Mouse (Mus musculus) natural killer cell, adult 2 months (primary cell): ENCODE results near the gene G3bp1.

ENCODE experiments used
- DNase-seq, 2 experiments: peaks; one replicate each; pipeline ENCODE4 v3.0.0; 2022; ENCODE audit warnings: low spot score in 2 of 2

G3bp1 gene

DNA sequence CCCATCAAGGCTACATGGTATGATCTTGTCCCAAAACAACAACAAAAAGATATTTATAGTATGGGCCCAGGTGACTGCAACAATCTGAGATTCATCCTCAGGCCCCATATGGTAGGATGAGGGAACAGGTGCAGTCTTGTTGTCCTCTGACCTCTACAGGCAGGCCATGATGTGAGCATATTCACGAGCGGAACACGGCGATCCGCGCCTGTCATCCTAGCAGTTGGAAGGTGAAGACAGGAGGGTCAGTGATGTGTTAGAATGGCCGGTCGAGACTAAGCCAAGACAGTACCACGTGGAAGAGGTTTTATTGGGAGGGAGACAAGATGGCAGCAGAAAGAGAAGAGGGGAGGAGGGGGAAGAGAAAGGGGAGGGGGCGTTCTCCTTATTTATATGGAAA lies 4.8 kb upstream of the G3bp1 start:
- no peak for DNase-seq

DNA sequence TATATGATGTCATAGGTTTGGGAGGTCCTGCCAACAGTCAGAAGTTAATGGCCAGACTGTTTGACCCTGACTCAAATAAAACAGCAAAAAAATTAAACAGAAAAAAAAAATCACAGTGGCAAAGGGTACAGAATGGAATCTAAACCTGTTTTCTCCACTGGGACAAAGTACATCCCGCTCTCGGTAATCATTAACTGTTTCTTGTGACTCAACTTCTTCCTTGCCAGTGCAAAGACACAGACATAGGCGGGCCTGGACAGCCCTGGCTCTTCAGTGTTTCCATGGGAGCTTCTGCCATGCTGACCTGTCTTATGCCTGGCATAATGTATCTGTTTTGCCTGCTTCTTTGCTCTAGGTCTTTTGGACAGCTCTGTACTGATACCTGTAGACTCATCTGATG lies 4.3 kb upstream of the G3bp1 start:
- no peak for DNase-seq

DNA sequence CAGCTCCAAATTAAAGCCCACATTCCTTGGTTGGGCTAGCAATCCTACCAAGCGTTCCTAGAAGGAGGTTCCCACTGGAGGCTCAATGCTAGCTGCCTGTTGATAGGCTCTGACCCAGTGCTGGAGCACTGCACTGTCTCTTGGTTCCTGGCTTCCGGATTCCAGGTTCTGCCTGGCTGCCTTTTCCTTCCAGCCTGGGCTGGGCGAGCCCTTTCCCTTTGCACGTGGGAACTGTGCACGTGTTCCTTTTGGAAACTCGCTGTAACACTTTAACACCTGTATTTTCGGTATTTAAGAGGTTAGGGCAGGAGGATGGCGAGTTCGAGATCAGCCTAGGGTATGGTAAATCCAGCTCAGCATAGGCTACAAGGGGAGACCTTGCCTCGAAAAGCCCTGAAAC lies 1.5 kb upstream of the G3bp1 start:
- DNase-seq = no peak

DNA sequence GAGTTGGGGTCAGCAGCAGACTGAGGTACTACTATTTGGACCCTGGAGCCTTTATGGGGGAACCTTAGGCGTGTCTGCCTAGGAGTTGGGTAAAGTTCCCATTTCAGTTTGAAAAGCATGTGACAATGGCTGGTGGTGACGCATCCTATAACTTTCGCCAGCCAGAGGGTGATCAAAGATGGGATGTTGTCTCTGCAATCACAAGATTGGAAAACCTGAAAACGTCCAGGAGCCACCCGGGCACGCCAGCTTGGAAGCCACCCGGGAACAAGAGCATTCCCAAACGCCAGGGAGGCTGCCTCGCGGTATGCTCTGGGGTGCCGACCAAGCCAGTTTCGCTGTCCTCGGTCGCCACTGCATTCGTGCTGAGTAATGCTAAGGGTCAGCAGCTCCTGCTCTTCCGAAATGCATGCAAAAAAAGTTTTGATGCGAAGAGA lies 856 bp upstream of the G3bp1 start:
- DNase-seq = no peak

DNA sequence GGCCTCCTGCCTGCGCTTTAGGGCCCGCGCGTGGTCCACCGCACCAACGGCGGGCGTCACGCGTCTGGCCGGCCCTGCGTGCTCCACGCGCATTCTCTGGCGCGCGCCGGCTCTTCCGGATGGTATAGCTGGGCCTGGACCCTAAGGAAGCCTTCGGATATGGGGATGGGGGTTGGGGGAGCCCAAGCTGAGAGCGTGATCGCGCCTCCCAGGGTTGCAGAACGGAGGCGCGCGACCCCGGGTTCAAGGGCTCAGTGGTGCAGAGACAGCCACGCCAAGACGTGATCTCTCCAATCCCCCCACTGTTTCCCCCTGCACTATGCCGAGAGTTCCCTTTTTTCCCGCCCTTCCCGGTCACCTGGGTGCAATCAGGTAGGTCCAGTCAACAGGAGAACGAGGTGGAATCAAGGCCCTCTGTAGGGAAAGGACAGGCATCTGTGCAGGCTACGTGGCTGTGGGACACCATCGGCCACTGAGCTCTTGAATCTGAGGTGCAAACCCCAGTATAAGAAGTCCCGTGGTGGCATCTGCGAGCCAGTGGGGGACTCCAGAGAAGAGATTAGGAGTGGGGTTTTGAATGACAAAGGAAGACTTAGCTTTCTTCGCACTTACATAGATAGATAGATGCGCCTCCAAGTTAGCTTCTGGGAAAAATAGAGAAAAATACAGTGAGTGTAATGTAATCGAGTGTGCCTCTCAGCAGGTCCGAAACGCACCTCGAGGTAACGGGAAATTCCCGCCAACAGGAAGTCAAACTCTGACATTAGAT lies 622 bp downstream of the G3bp1 start:
- DNase-seq = peak; percentile 35

DNA sequence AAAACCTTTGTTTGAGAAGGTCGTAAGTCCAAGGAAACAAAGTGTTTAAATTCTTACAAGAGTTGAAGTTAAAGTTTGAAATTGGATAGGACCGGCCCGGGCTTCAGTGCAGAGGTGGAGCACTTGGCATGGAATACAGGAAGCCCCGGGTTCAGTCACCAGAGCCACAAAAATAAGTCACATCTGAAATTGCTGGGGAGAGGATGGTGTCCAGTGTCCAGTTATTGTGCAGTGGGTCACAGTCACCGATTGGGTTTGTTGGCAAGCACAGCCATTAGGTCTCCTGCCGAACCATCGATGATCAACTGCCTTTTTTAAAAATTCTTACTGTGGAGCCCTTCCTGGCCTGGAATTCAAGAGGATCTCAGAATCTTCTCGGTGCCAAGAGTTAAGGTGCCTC lies 1.3 kb downstream of the G3bp1 start:
- DNase-seq = peak in 1 of 2 experiments; percentile 17

DNA sequence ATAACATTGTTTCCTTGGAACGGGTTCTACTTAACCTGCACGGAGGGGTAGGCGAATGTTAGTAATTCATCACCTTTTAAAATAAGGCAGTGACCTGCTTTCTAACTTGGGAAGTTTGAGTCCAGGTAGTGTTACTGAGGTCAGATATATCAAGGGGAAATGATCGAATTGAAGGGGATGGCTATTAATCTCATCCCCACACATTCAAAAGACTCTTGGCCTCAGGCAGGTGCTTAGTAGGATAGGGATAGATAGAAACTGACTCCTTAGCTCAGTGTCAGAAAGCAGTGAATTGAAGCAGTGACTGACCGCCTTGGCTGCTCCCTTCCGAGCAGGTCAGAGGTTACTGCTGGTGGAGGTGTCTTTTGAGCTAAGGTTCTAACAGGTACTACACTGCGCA lies 2.0 kb downstream of the G3bp1 start:
- DNase-seq = no peak

DNA sequence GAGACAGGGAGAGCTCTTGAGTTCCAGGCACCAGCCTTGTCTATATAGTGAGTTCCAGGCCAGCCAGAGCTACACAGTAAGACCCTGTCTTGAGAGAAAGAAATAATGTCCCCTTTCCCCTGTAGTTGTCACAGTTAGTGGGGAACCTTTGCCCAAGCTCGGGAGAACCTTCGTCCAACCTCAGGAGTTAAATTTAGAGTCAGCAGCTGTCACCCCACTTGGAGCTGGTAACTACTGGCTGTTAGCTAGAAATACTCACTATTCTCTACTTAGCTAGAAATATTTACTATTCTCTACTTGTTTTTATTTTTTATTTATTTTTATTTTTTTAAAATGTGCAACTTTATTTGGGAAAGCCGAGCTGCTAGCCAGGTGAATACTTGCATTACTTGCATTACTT lies 3.7 kb downstream of the G3bp1 start:
- no peak for DNase-seq

DNA sequence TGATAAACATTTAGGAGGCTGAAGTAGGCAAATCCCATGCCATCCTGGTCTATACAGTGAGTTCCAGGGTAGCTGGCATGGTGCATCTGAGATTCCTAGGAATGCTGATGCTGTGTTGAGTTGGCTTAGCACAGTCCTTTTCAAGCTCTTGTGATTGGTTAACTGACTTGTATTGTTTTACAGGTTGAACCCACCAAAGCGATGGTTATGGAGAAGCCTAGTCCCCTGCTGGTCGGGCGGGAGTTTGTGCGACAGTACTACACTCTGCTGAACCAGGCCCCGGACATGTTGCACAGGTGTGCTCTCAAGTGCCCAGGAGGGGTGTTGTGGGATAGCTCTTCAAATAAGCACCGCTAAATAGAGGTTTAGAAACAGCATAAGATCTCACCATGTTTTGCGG lies 16.0 kb downstream of the G3bp1 start:
- DNase-seq = no peak

DNA sequence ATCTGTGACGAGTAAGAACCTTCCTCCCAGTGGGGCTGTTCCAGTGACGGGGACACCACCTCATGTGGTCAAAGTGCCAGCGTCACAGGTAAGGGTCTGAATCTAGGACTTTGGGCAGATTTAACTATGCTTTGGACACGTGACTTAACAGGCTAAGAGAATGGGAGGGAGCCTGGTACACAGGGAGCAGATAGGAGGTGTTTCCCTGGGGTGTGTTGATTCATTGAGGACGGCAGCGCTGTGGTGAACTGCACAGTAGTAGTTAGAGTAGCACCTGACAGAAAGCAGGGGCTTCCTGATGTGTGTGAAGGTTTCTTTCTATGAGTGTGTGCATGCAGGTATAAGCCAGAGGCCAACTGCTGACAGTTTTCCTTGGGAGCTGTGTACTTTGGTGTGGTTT lies 26.7 kb downstream of the G3bp1 start:
- DNase-seq = no peak

DNA sequence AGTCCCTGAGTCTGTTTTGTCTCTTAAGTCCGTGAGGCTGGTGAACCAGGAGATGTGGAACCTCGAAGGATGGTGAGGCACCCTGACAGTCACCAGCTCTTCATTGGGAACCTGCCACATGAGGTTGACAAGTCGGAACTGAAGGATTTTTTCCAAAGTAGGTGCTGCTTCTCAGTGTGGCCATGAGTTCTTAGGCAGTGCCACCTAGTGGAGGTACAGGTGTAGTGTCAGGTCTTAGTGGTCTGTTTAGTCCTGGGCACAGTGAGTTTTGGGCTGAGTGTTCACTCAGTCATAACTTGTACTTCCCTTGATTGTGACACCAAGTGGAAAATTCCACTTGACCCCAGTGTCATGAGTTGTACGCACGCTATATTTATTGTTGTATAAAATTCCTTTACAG lies 28.4 kb downstream of the G3bp1 start:
- DNase-seq = peak; percentile 20 to 31

DNA sequence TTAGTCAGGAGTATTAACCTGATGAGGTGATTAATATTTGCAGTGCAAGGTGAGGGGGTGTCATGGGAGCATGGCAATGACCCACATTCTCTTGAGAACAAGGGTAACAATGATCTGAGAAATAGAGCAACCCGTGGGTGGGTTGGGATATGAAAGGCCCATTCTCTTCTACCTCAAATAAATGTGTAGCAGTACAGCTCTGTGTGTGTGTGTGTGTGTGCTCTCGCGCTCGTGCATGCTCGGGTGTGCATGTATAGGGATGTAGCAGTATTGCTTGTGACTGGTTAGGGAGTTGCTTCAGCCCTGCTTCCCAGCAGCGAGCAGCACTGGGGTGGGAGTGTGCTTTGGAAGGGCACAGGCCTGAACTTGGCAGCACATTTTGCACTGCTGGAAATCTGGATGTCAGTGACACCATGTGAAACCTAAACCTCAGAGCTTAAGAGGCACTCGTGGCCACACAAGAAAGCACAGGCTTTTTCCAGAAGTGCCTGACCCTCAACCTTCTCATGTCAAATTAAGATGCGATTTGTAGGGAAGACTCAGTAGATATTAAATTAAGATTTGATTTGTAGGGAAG lies 32.6 kb downstream of the G3bp1 start:
- no peak for DNase-seq

DNA sequence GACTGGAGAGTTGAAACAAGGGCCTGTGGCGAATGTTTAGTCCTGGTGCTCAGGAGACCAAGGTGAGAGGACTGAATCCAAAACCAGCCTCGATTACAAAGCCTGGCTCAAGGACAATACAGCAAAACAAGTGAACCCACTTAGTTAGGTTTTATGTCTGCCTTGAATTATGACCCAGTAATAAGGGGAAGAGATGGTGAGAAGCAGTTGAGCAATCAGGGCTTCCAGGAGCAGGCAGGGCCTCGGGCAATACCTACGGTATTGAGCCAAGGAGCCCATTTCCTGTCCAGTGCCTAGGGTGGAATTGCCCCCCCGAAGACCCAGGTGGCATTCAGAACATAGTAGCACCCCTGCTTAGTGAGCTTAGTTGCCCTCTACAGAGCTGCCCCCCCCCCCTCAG lies 33.4 kb downstream of the G3bp1 start:
- DNase-seq = no peak

DNA sequence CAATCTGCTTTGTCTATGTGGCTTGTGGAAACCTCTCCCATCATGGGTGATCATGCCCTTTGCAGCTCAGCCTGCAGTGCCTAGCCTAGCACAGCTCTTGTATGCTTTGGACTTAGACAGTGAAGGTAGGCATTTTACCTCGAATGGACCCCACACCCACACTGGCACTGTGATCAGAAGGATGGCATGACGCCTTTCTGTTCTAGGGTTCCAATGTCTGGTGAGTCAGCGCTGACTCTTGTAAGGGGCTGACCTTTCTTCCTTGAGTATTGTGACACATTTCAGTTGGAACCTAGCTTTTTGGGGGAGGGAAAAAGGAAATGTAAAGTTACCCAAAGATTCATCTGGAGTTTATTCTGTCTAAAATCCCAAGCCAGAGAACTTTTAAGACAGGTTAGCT lies 36.0 kb downstream of the G3bp1 start:
- DNase-seq = no peak

DNA sequence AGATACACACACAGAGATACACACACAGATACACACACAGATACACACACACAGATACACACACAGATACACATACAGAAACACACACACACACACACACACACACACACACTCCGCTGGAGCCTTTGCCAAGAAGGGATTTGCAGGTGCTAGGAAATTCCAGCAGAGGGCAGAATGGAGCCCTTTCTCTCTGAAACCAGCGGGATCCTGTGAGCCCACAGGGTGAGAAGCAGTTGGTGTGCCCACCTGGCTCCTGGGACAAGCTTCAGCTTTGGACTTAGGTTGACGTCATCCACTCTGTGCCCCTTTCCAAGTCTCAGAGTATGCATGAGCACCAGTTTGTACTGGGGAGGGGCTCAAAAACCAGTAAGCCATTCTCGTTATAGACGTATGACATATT lies 41.9 kb downstream of the G3bp1 start:
- no peak for DNase-seq

DNA sequence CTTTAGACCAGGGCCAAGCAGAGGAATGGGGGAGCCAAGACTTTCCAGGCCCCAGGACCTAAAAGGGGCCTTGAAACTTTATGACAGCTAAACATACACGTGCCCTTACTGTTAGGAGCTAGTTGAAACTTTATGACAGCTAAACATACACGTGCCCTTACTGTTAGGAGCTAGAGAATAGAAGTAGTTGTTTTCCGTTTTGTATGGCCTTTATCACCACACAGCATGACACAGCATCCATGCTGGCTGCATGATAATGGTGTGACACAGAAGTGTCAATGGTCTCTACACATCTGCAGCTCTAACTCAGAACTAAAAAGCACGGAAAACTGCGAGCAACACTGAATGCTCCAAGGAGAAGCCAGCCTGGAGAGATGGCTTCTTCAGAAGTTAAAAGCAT lies 48.2 kb downstream of the G3bp1 start:
- DNase-seq = no peak

DNA sequence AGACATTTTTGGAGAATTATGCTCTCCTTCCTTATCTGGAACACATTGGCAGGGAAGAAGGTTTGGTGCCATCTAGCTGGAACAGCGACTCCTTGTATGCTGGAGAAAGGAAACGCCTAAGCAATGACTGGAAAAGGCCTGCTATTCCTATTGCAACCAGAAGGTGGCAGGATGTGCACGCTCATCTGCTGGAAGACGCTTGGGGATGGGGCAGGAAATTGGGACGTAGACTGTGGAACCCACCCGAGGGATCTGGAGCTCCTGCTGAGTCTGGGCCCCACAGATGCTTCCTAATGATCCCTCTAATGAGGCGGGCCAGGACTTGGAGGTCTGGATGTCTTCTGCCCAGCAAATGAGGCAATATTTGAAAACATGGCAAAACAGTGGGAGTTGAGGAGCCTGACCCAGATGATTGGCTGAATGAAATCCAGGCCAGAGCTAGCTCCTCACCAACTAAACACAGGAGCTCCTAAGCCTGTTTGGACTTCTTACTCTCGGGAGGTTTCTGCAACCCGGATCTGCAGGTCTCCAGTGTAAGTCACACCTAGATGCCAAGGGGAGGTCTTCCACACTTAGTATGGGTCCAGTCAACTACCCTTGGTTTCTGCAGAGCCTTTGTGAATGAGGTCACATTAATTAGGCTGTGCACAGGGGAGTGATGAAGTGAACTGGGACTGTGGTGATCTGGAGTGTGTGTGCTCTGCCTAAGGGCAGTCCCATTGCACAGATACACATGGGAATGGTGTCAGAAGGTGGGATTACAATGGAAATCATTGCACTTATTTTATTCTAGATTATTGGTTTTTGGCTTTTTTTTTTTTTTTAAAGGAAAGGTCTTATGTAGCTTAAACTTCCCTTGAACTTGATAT lies 49.6 kb downstream of the G3bp1 start:
- peak; percentile 12 to 17 for DNase-seq

DNA sequence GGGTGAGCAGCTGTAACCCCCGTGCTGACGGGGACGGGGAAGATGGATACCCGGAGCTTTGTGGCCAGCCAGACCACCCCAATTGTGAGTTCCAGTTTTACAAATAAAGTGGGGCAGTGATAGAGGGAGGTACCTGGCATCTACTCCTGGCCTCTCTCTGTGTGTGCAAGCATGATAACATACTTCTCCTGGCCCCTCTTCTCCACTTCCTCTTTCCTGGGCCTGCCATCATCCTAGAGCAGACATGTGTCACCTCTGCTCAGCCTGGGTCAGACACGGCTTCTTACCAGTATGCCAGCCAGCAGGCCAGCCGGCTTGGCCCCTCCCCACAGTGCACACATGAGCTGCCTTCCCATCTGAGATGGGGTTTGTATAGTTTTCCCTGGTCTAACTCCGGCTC lies 61.3 kb downstream of the G3bp1 start:
- no peak for DNase-seq

DNA sequence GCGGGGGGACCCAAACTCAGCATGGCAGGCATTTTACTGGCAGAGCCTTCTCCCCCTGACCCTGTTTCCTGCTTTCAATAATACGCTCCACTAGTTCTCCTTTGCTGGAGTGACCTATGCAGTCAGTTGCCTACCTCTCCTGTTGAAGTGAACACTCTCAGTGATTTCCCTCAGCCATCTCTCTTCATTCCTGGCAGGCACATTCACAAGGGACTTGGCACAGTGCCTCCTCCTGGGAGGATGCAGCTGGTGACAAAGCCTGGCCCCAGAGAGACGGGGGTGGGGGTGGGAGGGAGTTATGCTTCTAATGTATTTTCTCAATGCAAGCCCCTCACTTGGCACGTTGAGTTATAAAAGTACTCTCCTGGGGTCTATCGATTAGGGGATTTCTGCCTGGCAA lies 63.9 kb downstream of the G3bp1 start:
- DNase-seq = no peak

DNA sequence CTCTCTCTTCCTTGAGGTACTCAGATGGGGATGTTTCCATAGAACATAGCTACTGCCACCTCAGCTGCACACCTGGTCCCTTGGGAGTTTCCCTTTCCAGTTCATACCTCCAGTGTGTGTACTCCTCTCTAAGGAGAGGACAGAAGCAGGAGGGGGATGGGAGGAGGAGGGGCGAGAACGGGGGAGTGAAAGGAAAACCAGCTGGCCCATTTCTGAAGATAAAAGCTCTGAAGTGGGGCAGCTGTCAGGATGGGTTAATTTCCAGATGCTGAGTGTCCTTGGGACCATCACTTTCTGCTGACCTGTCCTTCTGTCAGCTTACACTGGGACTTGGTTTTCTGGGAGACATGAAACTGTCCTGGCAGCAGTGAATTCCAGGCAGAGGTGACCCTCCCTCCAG lies 65.3 kb downstream of the G3bp1 start:
- no peak for DNase-seq

DNA sequence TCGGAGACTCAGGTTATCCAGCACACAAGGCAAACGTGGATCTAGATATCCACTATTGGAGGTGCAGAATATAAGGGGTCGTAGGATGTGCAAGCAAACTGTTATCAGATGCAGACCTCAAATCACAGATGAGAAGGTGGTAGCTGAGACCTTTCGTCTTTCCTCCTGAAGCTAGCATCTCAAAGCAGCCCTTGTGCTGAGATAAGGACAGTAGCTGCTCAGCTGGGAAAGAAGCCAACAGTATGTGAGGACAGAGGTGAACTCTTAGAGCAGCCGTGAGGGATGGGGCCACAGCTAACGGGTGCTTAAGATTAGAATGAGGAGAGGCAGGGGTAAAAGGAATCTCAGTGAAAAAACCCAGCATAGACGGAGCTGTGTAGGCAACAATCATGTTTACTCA lies 72.6 kb downstream of the G3bp1 start:
- DNase-seq = no peak

DNA sequence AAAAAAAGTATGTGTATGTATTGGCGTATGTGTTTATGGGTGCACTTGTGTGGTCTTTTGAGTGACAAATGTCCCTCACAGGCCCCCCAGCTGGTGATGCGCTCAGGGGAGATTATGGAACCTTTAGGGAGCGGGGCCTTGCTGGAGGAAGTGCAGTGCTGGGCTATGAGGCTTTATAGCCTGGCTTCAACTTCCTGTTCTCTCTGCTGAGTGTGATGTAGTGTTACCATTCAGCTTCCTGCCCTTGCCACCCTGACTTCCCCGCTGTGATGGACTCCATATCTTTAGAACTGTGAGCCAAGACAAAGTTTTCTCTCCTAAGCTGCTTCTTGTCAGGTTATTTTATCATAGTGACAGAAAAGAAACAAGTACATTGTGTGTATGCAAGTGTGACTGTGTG lies 73.2 kb downstream of the G3bp1 start:
- no peak for DNase-seq

DNA sequence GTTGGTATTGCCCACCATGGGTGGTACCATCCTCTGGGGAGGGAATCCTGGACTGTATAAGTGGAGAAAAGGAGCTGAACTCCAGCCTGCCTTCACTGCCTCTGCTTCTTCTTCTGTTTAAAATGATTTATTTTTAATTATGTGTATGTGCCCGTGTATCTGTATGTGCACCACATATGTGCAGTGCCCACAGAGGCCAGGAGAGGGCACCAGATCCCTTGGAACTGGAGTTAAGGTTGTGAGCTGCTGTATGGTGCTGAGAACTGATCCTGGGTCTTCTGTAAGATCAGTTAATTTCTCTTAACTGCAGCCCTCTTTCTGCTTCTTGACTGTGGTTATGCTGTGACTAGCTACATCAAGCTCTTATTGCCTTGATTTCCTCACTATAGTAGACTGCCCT lies 76.2 kb downstream of the G3bp1 start:
- no peak for DNase-seq
